10 mouse cellular contexts compared by ENCODE assay signal in the genomic region with DNA sequence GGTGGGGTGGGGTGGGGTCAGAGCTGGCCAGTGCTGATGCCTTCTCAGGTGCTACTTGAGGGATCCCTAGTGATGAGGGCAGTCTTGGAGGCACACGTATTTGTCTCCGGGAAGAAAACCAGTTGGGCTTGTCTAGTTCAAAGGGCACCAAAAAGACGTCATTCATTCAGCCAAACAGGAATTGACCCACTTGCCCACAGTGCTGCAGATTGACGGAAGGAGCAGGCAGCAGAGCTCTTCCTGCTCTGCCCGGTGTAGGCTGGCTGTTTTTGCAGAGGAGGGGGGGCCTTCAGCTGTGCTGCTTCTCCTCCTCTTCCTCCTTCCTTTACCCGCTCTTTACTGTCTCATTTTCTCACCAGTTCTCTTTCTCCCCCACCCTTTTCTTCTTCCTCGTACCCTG. TPM values are rescaled to one million over a fixed set of nuclear protein-coding genes. Genes with fewer than 3 reads are reported as not detected.
DNase-seq lines count a peak whose midpoint lies in the region; ATAC-seq lines count a peak whose summit lies in the region.
"Had no signal": no experiment of that assay in that cellular context is flagged by ENCODE, and none has a peak within 500 bp of the region (broad histone marks: within the 10 kb centered on the region; RNA-seq: fewer than 3 reads in every experiment).

No protein-coding gene starts in this region.

- H3K36me3 ChIP-seq in lung, embryonic 16.5 days (ENCODE audit: control insufficient read depth, insufficient read depth, low read length) = peaks cover 14% of the 10 kb centered on the region
- H3K36me3 ChIP-seq in forebrain, embryonic 10.5 days (replicated peaks) = peaks cover 98% of the 10 kb centered on the region

- H3K9me3 ChIP-seq in lung, embryonic 16.5 days (ENCODE audit: control insufficient read depth, low read length) = no peaks in the 10 kb centered on the region
- H3K9me3 ChIP-seq in forebrain, embryonic 10.5 days = no peaks in the 10 kb centered on the region

- H3K4me2 ChIP-seq in lung, embryonic 16.5 days (ENCODE audit: low read depth, low read length) = no peak overlapping the region

- WGBS in lung, embryonic 16.5 days = 33% methylated on average over 7 of the region's 7 CpGs
- 66% methylated on average over 7 of the region's 7 CpGs for WGBS in forebrain, embryonic 10.5 days

- no peaks in the 10 kb centered on the region for H3K27me3 ChIP-seq in lung, embryonic 16.5 days (ENCODE audit: control insufficient read depth, insufficient read depth, low read depth, low read length)
- no peaks in the 10 kb centered on the region for H3K27me3 ChIP-seq in forebrain, embryonic 10.5 days (ENCODE audit: poor library complexity, severe bottlenecking)

- no peak overlapping the region; the same call in 1 of the 2 replicates for H3K27ac ChIP-seq in lung, embryonic 16.5 days (ENCODE audit: low read length)
- H3K27ac ChIP-seq in forebrain, embryonic 10.5 days = no peak overlapping the region

- H3K4me1 ChIP-seq in lung, embryonic 16.5 days (replicated peaks; ENCODE audit: control insufficient read depth, insufficient read depth, low read length) = peaks cover 16% of the 10 kb centered on the region
- no peaks in the 10 kb centered on the region; the same call in 1 of the 2 replicates for H3K4me1 ChIP-seq in forebrain, embryonic 10.5 days

- peak; percentile 58 for ATAC-seq in lung, embryonic 16.5 days (ENCODE audit: low read depth)
- ATAC-seq in inflammation-experienced regulatory T-cells, adult 6 months = peak; percentile 79

- H3K4me3 ChIP-seq in lung, embryonic 16.5 days (ENCODE audit: low read length) = no peak overlapping the region
- no peak overlapping the region for H3K4me3 ChIP-seq in forebrain, embryonic 10.5 days
- H3K4me3 ChIP-seq: erythroblast, embryonic 14.5 days had no signal

- H3K9ac ChIP-seq in lung, embryonic 16.5 days (ENCODE audit: low read length) = no peak overlapping the region

- DNase-seq in lung, postnatal 25 days (ENCODE audit: low spot score) = no peak
- peak; percentile 32 for DNase-seq in lung, postnatal 10 days
- peak; percentile 74 for DNase-seq in thymus, postnatal 14 days
- no peak for DNase-seq in ovary, postnatal 36 days (ENCODE audit: low spot score)
- DNase-seq in left cerebral cortex, adult 9 months (ENCODE audit: low spot score in 2 of 2) = no peak
- no peak for DNase-seq in forebrain, embryonic 10.5 days (ENCODE audit: extremely low spot score, low spot score)
- DNase-seq: layer of hippocampus, postnatal 36 days had no signal

RNA-seq across cellular contexts. Expression of a gene that starts 26.4 kb away (rescaled TPM):
- 63.1 and 65.3 TPM in 2 replicates for polyA plus RNA-seq in lung, embryonic 16.5 days (2015; fragmentation: Nextera tagmentation; extraction: Ambion mirVana)
- 10 to 100 TPM; 49.3 to 67.5 (median 63.5) TPM for polyA plus RNA-seq in inflammation-experienced regulatory T-cells, adult 6 months (2017; shearing (Covaris generic))
- polyA plus RNA-seq in forebrain, embryonic 10.5 days (2016; fragmentation: Nextera tagmentation; extraction: Ambion mirVana) = 92.8 and 96.9 TPM in 2 replicates

Comparison
In these comparisons a context has a peak if more than half of its experiments do, and no peak if none do; other contexts are left out.
1. DNase-seq: peak in lung, postnatal 10 days (single experiment) and thymus, postnatal 14 days (single experiment); none in lung, postnatal 25 days (single experiment), ovary, postnatal 36 days (single experiment), left cerebral cortex, adult 9 months (0 of 2) and forebrain, embryonic 10.5 days (single experiment).